Mouse (Mus musculus) hindbrain, postnatal 0 days (tissue): ENCODE results near the gene Fam107a. TPM values are rescaled to one million over a fixed set of nuclear protein-coding genes. Genes with fewer than 3 reads are reported as not detected.
A peak's percentile ranks its signal among the peaks of the same experiment; 100 is the strongest.
"Not testable (repeated sequence)": the region's sequence is repeated elsewhere in the genome, so short reads cannot be mapped to it uniquely, and the experiment has no call there.

Experiments used
- ATAC-seq: fragments of 200-750 bp; cut with Nextera tagmentation; 2 replicates; pipeline ENCODE4 v1.8.0; 2017; ENCODE audit warnings: mild to moderate bottlenecking, moderate TSS enrichment, moderate library complexity
- DNase-seq: peaks from one replicate; pipeline ENCODE4 v3.0.0-alpha.2; 2015; ENCODE audit warnings: low spot score
- H3K27ac ChIP-seq: fragments of 300-500 bp; sonication (generic); 2 replicates; pipeline ENCODE4 v1.5.1; 2014; ENCODE audit warnings: mild to moderate bottlenecking
- H3K27me3 ChIP-seq: fragments of 300-500 bp; sonication (generic); 2 replicates; pipeline ENCODE4 v1.6.1; 2014; ENCODE audit warnings: low read length, mixed read lengths; ENCODE audit not compliant: insufficient read depth
- H3K36me3 ChIP-seq: fragments of 300-500 bp; sonication (generic); 2 replicates; pipeline ENCODE4 v1.6.1; 2014; ENCODE audit warnings: low read length, mixed read lengths; ENCODE audit not compliant: insufficient read depth
- H3K4me1 ChIP-seq: fragments of 300-500 bp; sonication (generic); 2 replicates; pipeline ENCODE4 v1.6.1; 2014; ENCODE audit warnings: antibody characterized with exemption, low read length, mixed read lengths; ENCODE audit not compliant: insufficient read depth
- H3K4me2 ChIP-seq: fragments of 300-500 bp; sonication (generic); 2 replicates; pipeline ENCODE4 v1.6.1; 2014; ENCODE audit warnings: low read depth, mild to moderate bottlenecking, low read length, moderate library complexity, mixed read lengths
- H3K4me3 ChIP-seq: fragments of 300-500 bp; sonication (generic); 2 replicates; pipeline ENCODE4 v1.5.1; 2014; ENCODE audit warnings: low read length
- H3K9ac ChIP-seq: fragments of 300-500 bp; sonication (generic); replicated peaks from 2 replicates; pipeline ENCODE4 v1.6.1; 2014; ENCODE audit warnings: mild to moderate bottlenecking, low read length, moderate library complexity, mixed read lengths
- H3K9me3 ChIP-seq: fragments of 300-500 bp; sonication (generic); 2 replicates; pipeline ENCODE4 v1.6.1; 2016; ENCODE audit warnings: low read length, mixed read lengths
- CTCF ChIP-seq: IDR thresholded peaks from 2 replicates; pipeline ENCODE4 v1.5.1; 2016; ENCODE audit warnings: antibody characterized with exemption, control low read depth, low read depth
- WGBS: fragments of 180-500 bp; shearing (Covaris S2); extraction: QIAGEN DNeasy Blood & Tissue Kit; methylation state at CpG from one replicate; pipeline ENCODE4 v1.1.7; 2014; 5-methylcytosine and 5-hydroxymethylcytosine counted together
- polyA plus RNA-seq: library from polyadenylated mRNA; unstranded; fragments of >200 nt; fragmentation: Nextera tagmentation; extraction: Ambion mirVana; gene quantifications from 2 replicates; pipeline ENCODE4 v1.2.1, GENCODE M21; 2015
- total RNA-seq: library from RNA; depleted of rRNA; stranded (reverse); fragments of >200 nt; gene quantifications from 2 replicates; pipeline ENCODE4 v1.2.3, GENCODE M21; 2014

The Fam107a gene
- total and polyA plus RNA-seq, 2 experiments from 2014 or later: 0.80 to 8.8 TPM

DNA sequence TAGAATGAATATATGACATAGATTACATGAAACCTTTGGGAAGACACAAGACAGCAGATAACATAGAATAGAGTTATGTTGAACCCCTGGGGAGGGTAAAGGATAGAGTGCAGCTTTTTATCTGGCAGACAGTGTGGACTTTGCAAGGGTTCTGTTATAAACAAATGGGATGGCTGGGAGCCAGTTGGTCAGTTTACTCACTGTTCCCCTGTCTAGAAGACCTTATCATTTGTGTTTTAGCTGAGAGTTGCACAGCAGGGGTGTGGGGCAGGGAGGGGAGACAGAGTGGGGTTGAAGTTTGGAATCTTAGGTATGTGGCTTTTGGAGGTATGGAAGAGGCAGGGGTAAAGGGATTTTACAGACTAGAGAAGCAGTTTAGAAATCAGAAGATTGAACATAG, 34.0 kb downstream of the Fam107a start:
- H3K27me3 ChIP-seq: no peaks in the 10 kb centered on the region

GRCm38 (mm10) chr14:8271281-8271680, 46.5 kb downstream of the Fam107a start:
- not testable (repeated sequence) for H3K4me2 ChIP-seq, H3K27ac ChIP-seq, H3K4me1 ChIP-seq, DNase-seq, H3K36me3 ChIP-seq, ATAC-seq, H3K9me3 ChIP-seq, H3K27me3 ChIP-seq, H3K9ac ChIP-seq, H3K4me3 ChIP-seq
- WGBS: 82% methylated on average over 8 of the region's 8 CpGs

More for the DNA sequence above, 34.0 kb downstream of the Fam107a start:
- no peak overlapping the region for H3K9ac ChIP-seq
- no peaks in the 10 kb centered on the region for H3K9me3 ChIP-seq
- no peak overlapping the region for H3K27ac ChIP-seq
- no peak overlapping the region for H3K4me2 ChIP-seq
- no peaks in the 10 kb centered on the region for H3K4me1 ChIP-seq
- no peak overlapping the region for H3K4me3 ChIP-seq
- DNase-seq (no peak), ATAC-seq (no peak)
- H3K36me3 ChIP-seq: no peaks in the 10 kb centered on the region
- TF ChIP-seq CTCF: no peak

DNA sequence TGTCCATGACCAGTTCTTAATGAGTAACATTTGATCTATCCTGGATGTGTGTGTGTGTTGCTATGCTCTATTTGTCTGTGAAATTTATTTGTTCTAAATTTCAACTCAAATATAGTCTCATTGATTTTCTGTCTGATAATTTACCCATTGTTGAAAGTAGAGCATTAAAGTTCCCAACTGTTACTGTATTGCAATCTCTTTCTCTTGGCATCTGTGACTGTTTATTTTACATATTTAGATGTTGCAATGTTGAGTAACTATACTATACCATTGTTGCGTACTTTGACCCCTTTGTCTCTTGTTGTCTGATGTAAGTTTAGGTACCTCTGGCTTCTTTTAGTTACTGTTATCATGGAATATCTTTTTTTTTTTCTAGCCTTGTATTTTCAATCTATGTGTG, 53.4 kb downstream of the Fam107a start:
- DNase-seq (no peak), ATAC-seq (no peak)
- Histone ChIP-seq H3K9me3 (no peaks in the 10 kb centered on the region), H3K27ac (no peak overlapping the region), H3K4me2 (no peak overlapping the region), H3K36me3 (no peaks in the 10 kb centered on the region), H3K9ac (no peak overlapping the region), H3K27me3 (no peaks in the 10 kb centered on the region), H3K4me1 (no peaks in the 10 kb centered on the region), H3K4me3 (no peak overlapping the region)
- TF ChIP-seq CTCF: no peak
- WGBS: 93% methylated on average over 1 of the region's 1 CpGs

DNA sequence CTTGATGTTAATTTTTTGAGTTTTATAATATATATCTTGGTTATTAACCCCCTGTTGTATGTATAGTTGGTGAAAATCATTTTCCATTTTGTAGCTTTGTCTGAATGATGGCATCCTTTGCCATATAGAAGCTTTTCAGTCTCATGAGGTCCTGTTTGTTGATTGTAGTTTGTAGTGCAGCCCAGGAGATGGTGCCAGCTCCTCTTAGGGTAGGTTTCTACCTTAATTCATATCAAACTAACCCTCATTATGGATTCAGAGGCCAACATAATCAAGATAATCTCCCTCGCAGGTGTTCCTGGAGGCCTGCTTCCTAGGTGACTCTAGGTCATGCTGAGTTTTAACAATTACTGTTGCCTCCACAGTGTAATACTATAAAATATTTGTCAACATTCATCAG, 55.6 kb downstream of the Fam107a start:
- ATAC-seq (no peak), DNase-seq (no peak)
- no peak overlapping the region for H3K9ac ChIP-seq
- WGBS: 64% methylated on average over 1 of the region's 1 CpGs
- no peak overlapping the region for H3K4me3 ChIP-seq
- no peaks in the 10 kb centered on the region for H3K36me3 ChIP-seq
- no peaks in the 10 kb centered on the region for H3K9me3 ChIP-seq
- H3K4me2 ChIP-seq: no peak overlapping the region
- TF ChIP-seq CTCF: peak; percentile 15; the same call in 1 of the 2 replicates
- no peaks in the 10 kb centered on the region for H3K27me3 ChIP-seq
- no peak overlapping the region for H3K27ac ChIP-seq
- peaks cover 3% of the 10 kb centered on the region; the same call in 1 of the 2 replicates for H3K4me1 ChIP-seq

GRCm38 (mm10) chr14:8260214-8260613, 57.6 kb downstream of the Fam107a start:
- WGBS: 82% methylated on average over 5 of the region's 5 CpGs
- no peak for TF ChIP-seq CTCF

GRCm38 (mm10) chr14:8259166-8259565, 58.7 kb downstream of the Fam107a start, which contains the start of gene Acox2:
Gene Acox2, minus strand, starts transcription at chr14:8259353.
- H3K27me3 ChIP-seq: no peaks in the 10 kb centered on the region

More at GRCm38 (mm10) chr14:8260214-8260613, 57.6 kb downstream of the Fam107a start:
- Histone ChIP-seq H3K4me1 (peaks cover 3% of the 10 kb centered on the region; the same call in 1 of the 2 replicates), H3K4me2 (no peak overlapping the region), H3K9me3 (no peaks in the 10 kb centered on the region), H3K4me3 (no peak overlapping the region), H3K9ac (no peak overlapping the region), H3K27me3 (no peaks in the 10 kb centered on the region), H3K27ac (no peak overlapping the region), H3K36me3 (no peaks in the 10 kb centered on the region)
- DNase-seq: no peak
- ATAC-seq: no peak

DNA sequence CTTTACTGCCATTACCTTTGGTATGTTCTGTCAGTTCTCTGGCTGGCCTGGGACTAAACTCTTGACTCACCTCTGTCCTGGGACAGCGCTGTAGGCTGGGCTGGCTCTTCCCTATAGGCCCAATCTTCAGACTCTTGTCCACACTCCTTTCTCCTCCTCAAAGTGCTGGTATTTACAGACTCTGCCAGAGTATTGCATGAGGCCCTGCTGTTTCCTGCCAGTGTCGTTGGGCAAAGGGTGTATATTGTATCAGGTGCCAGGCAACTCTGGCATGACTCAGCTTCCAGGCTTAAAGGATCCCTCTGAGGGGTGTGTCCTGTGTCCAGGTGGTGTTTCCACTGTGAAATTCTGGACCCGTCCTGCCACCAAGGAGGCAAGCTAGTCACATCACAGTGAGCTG, 59.1 kb downstream of the Fam107a start:
- 71% methylated on average over 3 of the region's 3 CpGs for WGBS
- Histone ChIP-seq H3K9ac (no peak overlapping the region), H3K36me3 (no peaks in the 10 kb centered on the region), H3K4me2 (no peak overlapping the region), H3K9me3 (no peaks in the 10 kb centered on the region), H3K27ac (no peak overlapping the region), H3K4me1 (peaks cover 3% of the 10 kb centered on the region; the same call in 1 of the 2 replicates), H3K27me3 (no peaks in the 10 kb centered on the region), H3K4me3 (no peak overlapping the region)
- TF ChIP-seq CTCF: no peak
- ATAC-seq (no peak), DNase-seq (no peak)

More at GRCm38 (mm10) chr14:8259166-8259565, 58.7 kb downstream of the Fam107a start, which contains the start of gene Acox2:
- Histone ChIP-seq H3K9ac (no peak within 1 kb of the TSS), H3K36me3 (no peaks in the 10 kb centered on the region), H3K27ac (no peak within 1 kb of the TSS), H3K4me1 (peaks cover 3% of the 10 kb centered on the region; the same call in 1 of the 2 replicates), H3K4me2 (no peak within 1 kb of the TSS), H3K9me3 (no peaks in the 10 kb centered on the region), H3K4me3 (no peak within 1 kb of the TSS)
- DNase-seq (no peak), ATAC-seq (no peak)
- WGBS: 87% methylated on average over 3 of the region's 3 CpGs
- TF ChIP-seq CTCF: no peak
